Mouse (Mus musculus): Measurements from ENCODE around the gene Gpm6b.

Gpm6b gene

GRCm38 (mm10) chrX:166358955-166359354, 120.2 kb downstream of the Gpm6b start:
- no peak for DNase-seq

DNA sequence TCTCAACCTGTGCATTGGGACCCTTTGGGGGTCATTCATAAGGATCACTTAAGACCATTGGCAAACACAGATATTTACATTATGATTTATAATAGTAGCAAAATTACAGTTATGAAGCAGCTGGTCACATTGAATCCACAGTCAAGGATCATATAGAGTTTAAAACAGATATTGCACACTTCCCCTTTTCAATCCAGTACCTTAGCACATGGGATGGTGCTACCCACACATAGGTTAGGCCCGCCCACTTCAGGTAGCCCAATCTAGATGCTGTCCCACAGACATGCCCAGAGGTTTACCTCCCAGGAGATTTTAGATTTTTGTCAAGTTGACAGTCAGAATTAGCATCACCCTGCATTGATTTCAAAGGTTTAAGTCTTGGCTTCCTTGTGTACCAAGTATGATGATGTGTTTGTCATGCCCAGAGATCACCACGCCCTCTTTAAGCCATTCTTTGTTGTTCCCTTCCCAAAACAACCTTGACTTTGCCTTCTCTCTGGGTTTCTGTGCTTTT, 121.3 kb downstream of the Gpm6b start:
- DNase-seq = no peak

- DNase-seq = no peak
Measured at GRCm38 (mm10) chrX:166360455-166360854, 121.7 kb downstream of the Gpm6b start.

GRCm38 (mm10) chrX:166365458-166366213, 126.9 kb downstream of the Gpm6b start:
- DNase-seq = no peak

GRCm38 (mm10) chrX:166376681-166377328, 138.1 kb downstream of the Gpm6b start:
- DNase-seq = peak in 1 of 2 experiments; percentile 10

GRCm38 (mm10) chrX:166378652-166379051, 139.9 kb downstream of the Gpm6b start:
- DNase-seq = no peak

- no peak for DNase-seq
Measured at GRCm38 (mm10) chrX:166383606-166384005, 144.9 kb downstream of the Gpm6b start.

DNA sequence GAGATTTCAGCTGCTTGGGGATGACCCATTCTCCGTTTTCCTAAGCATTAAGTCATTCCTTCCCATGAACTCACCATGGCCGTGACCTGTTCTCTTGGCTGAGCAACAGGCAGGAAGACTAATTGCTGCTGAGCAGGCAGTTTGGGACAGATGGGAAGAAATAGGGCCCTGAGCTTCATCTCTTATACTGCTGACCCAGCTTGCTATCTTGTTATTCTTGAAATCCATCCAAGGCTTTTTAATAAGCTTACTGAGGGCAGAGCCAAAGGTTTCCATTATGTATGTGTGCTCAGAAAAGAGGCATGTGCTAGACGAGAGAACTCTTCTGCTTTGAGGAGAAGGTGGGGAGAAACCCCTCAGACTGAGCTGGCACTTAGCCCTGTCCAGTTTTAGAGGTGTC, 146.2 kb downstream of the Gpm6b start:
- peak in 1 of 2 experiments; percentile 7 for DNase-seq

DNA sequence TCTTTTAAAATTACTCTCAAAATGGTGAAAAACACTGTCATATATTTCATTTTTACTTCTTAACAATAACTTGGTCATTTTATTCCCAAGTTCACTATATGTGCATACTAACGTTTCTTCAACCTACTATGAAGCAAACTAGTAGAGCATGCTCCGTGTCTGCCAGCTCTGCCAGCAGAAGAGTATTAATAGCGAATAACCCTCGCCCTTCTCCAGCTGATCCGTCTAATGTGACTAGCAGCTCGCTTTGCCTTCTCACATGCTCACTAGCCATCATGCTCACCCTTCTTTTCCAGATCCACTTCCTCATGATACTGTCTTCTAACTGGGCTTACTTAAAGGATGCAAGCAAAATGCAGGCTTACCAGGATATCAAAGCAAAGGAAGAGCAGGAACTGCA, 147.9 kb downstream of the Gpm6b start:
- DNase-seq = no peak

GRCm38 (mm10) chrX:166393753-166394152, 155.0 kb downstream of the Gpm6b start:
- DNase-seq = no peak

- DNase-seq = no peak
Measured at GRCm38 (mm10) chrX:166407865-166408264, 169.2 kb downstream of the Gpm6b start.

- DNase-seq = peak; percentile 45
Measured at GRCm38 (mm10) chrX:166416196-166416595, 177.5 kb downstream of the Gpm6b start.

GRCm38 (mm10) chrX:166434812-166435211, 196.1 kb downstream of the Gpm6b start:
- DNase-seq = no peak

Measured in cerebellum, postnatal 36 days (tissue).